Mouse (Mus musculus) heart, adult 2 months (tissue): ENCODE results near the gene Myo19. TPM values are rescaled to one million over a fixed set of nuclear protein-coding genes. Genes with fewer than 3 reads are reported as not detected.
A peak's percentile ranks its signal among the peaks of the same experiment; 100 is the strongest.

Experiments used
- DNase-seq, 2 experiments: peaks; one replicate each; pipeline ENCODE4 v3.0.0; 2021
- H3K27ac ChIP-seq: fragments of 200-600 bp; 2 replicates; pipeline ENCODE4 v1.8.1; 2022
- H3K27me3 ChIP-seq: fragments of 200-500 bp; 2 replicates; pipeline ENCODE4 v1.6.1; 2012; ENCODE audit warnings: mild to moderate bottlenecking, low read length, inconsistent platforms, mixed read lengths; ENCODE audit not compliant: control insufficient read depth, insufficient read depth
- H3K36me3 ChIP-seq: fragments of 200-500 bp; 2 replicates; pipeline ENCODE4 v1.6.1; 2012; ENCODE audit warnings: low read length, inconsistent platforms; ENCODE audit not compliant: control insufficient read depth, insufficient read depth
- H3K4me1 ChIP-seq: fragments of 200-500 bp; 2 replicates; pipeline ENCODE4 v1.6.1; 2011; ENCODE audit warnings: low read length; ENCODE audit not compliant: control insufficient read depth, insufficient read depth
- H3K4me3 ChIP-seq: fragments of 200-600 bp; 2 replicates; pipeline ENCODE4 v1.8.1; 2022
- H3K79me2 ChIP-seq: fragments of 200-500 bp; replicated peaks from 2 replicates; pipeline ENCODE4 v1.6.1; 2012; ENCODE audit warnings: mild to moderate bottlenecking, inconsistent platforms, low read length, moderate library complexity, mixed read lengths; ENCODE audit not compliant: control insufficient read depth, insufficient read depth
- H3K9ac ChIP-seq: fragments of 200-500 bp; 2 replicates; pipeline ENCODE4 v1.6.1; 2012; ENCODE audit warnings: low read depth, mild to moderate bottlenecking, control low read depth, inconsistent platforms, low read length, mixed read lengths
- CTCF ChIP-seq: fragments of 200-600 bp; IDR thresholded peaks from 2 replicates; pipeline ENCODE4 v1.8.1; 2022; ENCODE audit warnings: antibody characterized with exemption, mild to moderate bottlenecking, moderate library complexity
- EP300 ChIP-seq: fragments of 200-500 bp; IDR thresholded peaks from 2 replicates; pipeline ENCODE4 v1.6.1; 2011; ENCODE audit warnings: low read depth, low read length, control low read depth; ENCODE audit not compliant: insufficient read depth
- POLR2A ChIP-seq: fragments of 200-500 bp; IDR thresholded peaks from 2 replicates; pipeline ENCODE4 v1.6.1; 2011; ENCODE audit warnings: mild to moderate bottlenecking, low read depth, low read length, control low read depth; ENCODE audit not compliant: insufficient read depth
- WGBS: fragments of 180-500 bp; shearing (Covaris S2); methylation state at CpG from one replicate; pipeline ENCODE4 v1.1.7; 2018; 5-methylcytosine and 5-hydroxymethylcytosine counted together
- intact Hi-C: fragments of 180-260 bp; cut with DNase I; formaldehyde crosslinking; loops from one replicate; pipeline ENCODE4 v1.15.1; 2025
- microRNA-seq, 2 experiments: library from miRNA; unstranded; fragments of <30 nt; microRNA quantifications; one replicate each; pipeline ENCODE4 v1.2.0; 2021
- polyA plus RNA-seq: library from polyadenylated mRNA; depleted of rRNA; stranded (reverse); fragments of >200 nt; gene quantifications from 2 replicates; pipeline ENCODE4 v1.2.3, GENCODE M21; 2012; rRNA removed
- total RNA-seq, 2 experiments: library from RNA; stranded (reverse); gene quantifications; 2 replicates each; pipeline ENCODE4 v1.2.3; 2021

The Myo19 gene
- total and polyA plus RNA-seq, 3 experiments: 5.7 to 7.5 (median 5.9) TPM

DNA sequence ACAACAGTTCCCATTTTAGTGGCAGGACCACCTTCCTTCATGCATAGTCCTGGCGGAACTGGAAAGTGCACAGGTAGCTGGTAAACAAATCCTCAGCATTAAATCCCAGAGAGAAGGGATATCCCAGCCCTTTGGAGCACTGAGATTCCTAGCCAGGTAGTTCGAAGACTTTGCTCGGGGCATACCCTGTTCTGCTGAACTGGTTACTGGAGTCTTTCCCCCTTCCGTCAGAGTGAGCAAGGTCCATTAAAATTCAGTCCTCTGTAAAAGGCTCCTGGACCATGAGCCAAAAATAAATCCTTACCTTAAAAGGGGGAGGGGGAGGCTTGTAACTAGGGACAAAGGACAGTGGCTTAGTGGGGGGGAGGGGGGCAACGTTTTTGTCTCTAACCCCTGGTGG is 79.2 kb downstream of the Myo19 start:
- intact Hi-C loops: no loop called here
- TF ChIP-seq CTCF (no peak), EP300 (no peak), POLR2A (no peak)
- WGBS: 27% methylated on average over 5 of the region's 5 CpGs

DNA sequence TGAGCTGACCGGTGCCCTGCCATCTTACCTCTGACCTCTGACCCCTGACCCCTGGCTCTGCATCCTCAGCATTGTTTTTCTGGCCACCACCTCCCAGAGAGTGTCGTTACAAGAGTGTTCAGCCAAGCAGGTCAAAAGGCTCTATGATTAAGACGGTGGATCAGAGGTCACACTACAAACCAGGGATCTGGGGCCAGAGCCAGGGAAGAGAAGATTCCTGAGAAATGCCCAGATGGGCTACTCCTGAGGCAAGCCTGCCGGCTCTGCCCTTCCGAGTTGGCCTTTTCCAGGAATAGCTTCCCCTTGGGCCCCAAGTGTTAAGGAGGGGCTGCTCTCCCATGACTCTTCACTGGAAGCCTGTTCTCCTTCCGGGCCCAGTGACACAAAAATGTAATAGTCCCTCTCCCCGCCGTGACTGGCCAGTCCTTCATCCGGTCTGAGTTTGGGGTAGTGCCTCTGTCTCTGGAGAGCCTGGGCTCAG is 79.8 kb downstream of the Myo19 start:
- Histone ChIP-seq H3K9ac (no peak overlapping the region), H3K27ac (peak overlapping the region; percentile 75), H3K36me3 (no peaks in the 10 kb centered on the region), H3K4me3 (peak overlapping the region; percentile 21), H3K79me2 (no peaks in the 10 kb centered on the region), H3K4me1 (peaks cover 6% of the 10 kb centered on the region), H3K27me3 (no peaks in the 10 kb centered on the region)
- TF ChIP-seq EP300 (peak; percentile 54), POLR2A (peak; percentile 45; the same call in 1 of the 2 replicates), CTCF (no peak)
- WGBS: 4% methylated on average over 9 of the region's 9 CpGs
- intact Hi-C loops: loop anchor here (1.0 to 2.0 kb wide), 2 partner anchors 10 to 15 kb away; no protein-coding TSS in a partner anchor
- peak; percentile 65 to 73 for DNase-seq

More for the DNA sequence above, 79.2 kb downstream of the Myo19 start:
- H3K4me3 ChIP-seq: peak overlapping the region; percentile 21
- no peaks in the 10 kb centered on the region for H3K36me3 ChIP-seq
- no peaks in the 10 kb centered on the region for H3K27me3 ChIP-seq
- H3K4me1 ChIP-seq: peaks cover 6% of the 10 kb centered on the region
- no peaks in the 10 kb centered on the region for H3K79me2 ChIP-seq
- no peak for DNase-seq
- H3K9ac ChIP-seq: peak overlapping the region; percentile 43
- H3K27ac ChIP-seq: peak overlapping the region; percentile 75

DNA sequence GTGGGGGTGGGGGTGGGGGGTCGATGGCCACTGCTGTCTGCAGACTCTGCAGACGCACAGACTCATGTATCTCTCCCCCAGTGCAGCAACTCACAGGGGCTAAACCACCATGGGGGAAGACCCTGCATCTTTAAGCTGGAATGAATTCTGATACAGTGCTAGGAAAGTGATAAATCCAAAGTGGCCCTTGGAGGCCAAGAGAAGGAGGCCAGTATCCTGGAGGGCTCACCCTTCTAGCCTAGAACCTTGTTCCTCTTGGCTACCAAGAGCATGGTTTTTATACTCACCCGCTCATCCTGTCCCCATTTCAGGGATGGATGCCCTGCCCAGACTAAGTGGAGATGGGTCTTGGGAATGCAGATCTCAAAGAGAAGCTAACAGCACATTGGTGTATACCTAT is 80.3 kb downstream of the Myo19 start:
- Histone ChIP-seq H3K4me3 (peak overlapping the region; percentile 30; the same call in 1 of the 2 replicates), H3K27ac (peak overlapping the region; percentile 75), H3K9ac (no peak overlapping the region), H3K36me3 (no peaks in the 10 kb centered on the region), H3K79me2 (no peaks in the 10 kb centered on the region), H3K27me3 (no peaks in the 10 kb centered on the region), H3K4me1 (peaks cover 6% of the 10 kb centered on the region)
- TF ChIP-seq POLR2A (no peak), CTCF (no peak), EP300 (no peak)
- WGBS: 37% methylated on average over 3 of the region's 3 CpGs
- DNase-seq: no peak
- intact Hi-C loops: loop anchor here (1.0 to 2.0 kb wide), 2 partner anchors 9 to 15 kb away; no protein-coding TSS in a partner anchor

DNA sequence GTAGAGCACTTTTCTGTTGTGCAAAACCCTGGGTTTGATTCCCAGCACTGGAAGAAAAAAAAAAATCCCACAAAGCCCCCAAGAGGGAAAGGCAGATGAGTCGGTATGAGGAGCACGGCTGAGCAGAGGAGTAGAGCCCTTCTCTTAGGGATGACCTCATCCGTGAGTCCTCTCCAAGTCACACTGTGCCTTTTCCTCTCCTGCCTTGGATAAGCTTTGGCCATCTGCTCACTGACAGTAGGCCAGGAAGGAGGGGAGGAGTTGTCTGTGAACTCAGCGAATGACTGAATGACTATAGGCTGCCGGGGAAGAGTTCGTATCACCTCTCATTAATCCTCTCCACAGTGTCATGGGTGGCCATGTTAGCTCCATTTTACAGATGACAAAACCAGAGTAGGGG is 80.8 kb downstream of the Myo19 start:
- no peak overlapping the region for H3K9ac ChIP-seq
- no peak overlapping the region; the same call in none of the 2 replicates for H3K27ac ChIP-seq
- no peaks in the 10 kb centered on the region for H3K79me2 ChIP-seq
- intact Hi-C loops: loop anchor here (1.0 to 2.0 kb wide), 2 partner anchors 9 to 14 kb away; no protein-coding TSS in a partner anchor
- TF ChIP-seq EP300 (no peak), POLR2A (no peak), CTCF (no peak)
- no peaks in the 10 kb centered on the region for H3K36me3 ChIP-seq
- DNase-seq: no peak
- no peaks in the 10 kb centered on the region for H3K27me3 ChIP-seq
- WGBS: 36% methylated on average over 6 of the region's 6 CpGs
- H3K4me3 ChIP-seq: no peak overlapping the region
- H3K4me1 ChIP-seq: peaks cover 6% of the 10 kb centered on the region

Small RNAs within 50 kb of the gene (microRNA-seq; reads per million reads assigned to microRNA genes)
- gene Gm23564: 0 reads per million in 2 experiments

Other genes starting within 250 kb of the Myo19 start
- gene Mrm1, start 60.6 kb upstream of the Myo19 start, total RNA-seq: 10 to 100 TPM; 18.9 to 19.7 TPM
- 14.7 and 28.1 TPM in 2 replicates for gene Mrm1, start 60.6 kb upstream of the Myo19 start, polyA plus RNA-seq
- 100 to 1,000 TPM in 1 of 2 experiments, 10 to 100 TPM in 1; 87.7 to 108 TPM for gene Dhrs11, start 51.2 kb upstream of the Myo19 start, total RNA-seq
- 186 and 232 TPM in 2 replicates for gene Dhrs11, start 51.2 kb upstream of the Myo19 start, polyA plus RNA-seq
- 10 to 100 TPM; 47.9 to 54.9 TPM for gene Ggnbp2, start 9.3 kb upstream of the Myo19 start, total RNA-seq
- 22.9 and 39.2 TPM in 2 replicates for gene Ggnbp2, start 9.3 kb upstream of the Myo19 start, polyA plus RNA-seq
- 1 to 10 TPM; 5.6 to 6.3 TPM for gene Pigw, start 137 bp downstream of the Myo19 start, total RNA-seq
- gene Pigw, start 137 bp downstream of the Myo19 start, polyA plus RNA-seq: 2.3 and 5.3 TPM in 2 replicates
- gene Znhit3, start 36.2 kb downstream of the Myo19 start, total RNA-seq: 10 to 100 TPM in 1 of 2 experiments, 1 to 10 TPM in 1; 8.7 to 11.6 TPM
- 8.8 and 13.0 TPM in 2 replicates for gene Znhit3, start 36.2 kb downstream of the Myo19 start, polyA plus RNA-seq
- gene Car4, start 77.6 kb downstream of the Myo19 start, total RNA-seq: 10 to 100 TPM; 29.3 to 40.9 TPM
- 23.0 and 40.2 TPM in 2 replicates for gene Car4, start 77.6 kb downstream of the Myo19 start, polyA plus RNA-seq